Mouse (Mus musculus) left cerebral cortex, postnatal 10 days (tissue): Measurements from ENCODE around the gene Vps52. TPM values are rescaled to one million over a fixed set of nuclear protein-coding genes. Genes with fewer than 3 reads are reported as not detected.
A peak's percentile ranks its signal among the peaks of the same experiment; 100 is the strongest.

Experiments used
- DNase-seq, 2 experiments: peaks; one replicate each; pipeline ENCODE4 v3.0.0; 2021 to 2022; ENCODE audit warnings: low spot score in 2 of 2, mixed read lengths in 1 of 2; ENCODE audit errors: extremely low spot score in 1 of 2
- intact Hi-C: fragments of 180-260 bp; cut with DNase I; formaldehyde crosslinking; loops from one replicate; pipeline ENCODE4 v1.15.1; 2025
- total RNA-seq, 2 experiments: library from RNA; stranded (reverse); gene quantifications; 2 replicates each; pipeline ENCODE4 v1.2.3; 2021

Gene Vps52
- total RNA-seq, 2 experiments from 2014 or later = 71.3 to 77.5 TPM

DNA sequence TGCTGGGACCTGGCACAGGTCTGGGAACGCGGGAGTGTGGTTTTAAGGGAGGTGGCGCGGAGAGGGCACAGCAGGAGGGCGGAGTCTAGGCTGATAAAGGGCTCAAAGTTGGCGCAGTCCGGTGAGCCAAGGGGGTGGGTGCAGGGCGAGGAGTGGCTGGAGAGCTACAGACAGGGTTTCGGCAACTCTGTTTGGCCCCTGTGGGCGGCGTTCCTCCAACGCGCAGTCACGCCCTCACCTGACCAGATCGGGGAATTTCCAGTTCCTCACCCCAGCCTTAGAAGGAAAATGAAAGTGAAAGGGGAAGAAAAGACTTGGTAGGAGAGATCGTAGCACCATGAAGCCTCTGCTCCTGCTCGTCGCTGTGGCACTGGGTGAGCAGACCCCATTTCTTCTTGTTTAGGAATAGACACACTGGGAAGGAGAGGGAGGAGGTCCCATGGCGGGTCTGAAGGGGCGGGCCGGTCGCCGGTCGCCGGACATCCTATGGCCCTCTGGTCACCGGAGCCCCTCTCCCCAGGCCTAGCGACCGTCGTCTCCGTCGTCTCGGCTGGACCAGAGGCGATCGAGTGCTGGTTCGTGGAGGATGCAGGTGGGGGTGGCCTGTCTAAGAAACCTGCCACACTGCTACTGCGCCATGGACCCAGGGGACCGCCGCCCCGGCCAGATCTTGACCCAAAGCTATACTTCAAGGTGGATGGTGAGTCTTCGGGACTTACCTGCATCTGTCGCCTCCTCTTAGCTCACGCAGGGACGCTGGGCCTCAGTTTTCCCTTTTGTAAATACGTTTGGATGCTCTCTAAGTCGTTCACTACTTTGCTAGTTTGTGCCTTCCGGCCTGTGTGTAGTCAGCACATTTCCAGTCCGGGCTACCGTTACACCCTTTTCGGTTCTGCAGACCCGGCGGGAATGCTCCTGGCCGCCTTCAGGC lies 36.0 kb upstream of the Vps52 start:
- intact Hi-C loops = no loop called here
- DNase-seq = peak in 1 of 2 experiments; percentile 77

GRCm38 (mm10) chr17:33920282-33921097 lies 35.1 kb upstream of the Vps52 start:
- intact Hi-C loops = no loop called here
- DNase-seq = peak in 1 of 2 experiments; percentile 89

DNA sequence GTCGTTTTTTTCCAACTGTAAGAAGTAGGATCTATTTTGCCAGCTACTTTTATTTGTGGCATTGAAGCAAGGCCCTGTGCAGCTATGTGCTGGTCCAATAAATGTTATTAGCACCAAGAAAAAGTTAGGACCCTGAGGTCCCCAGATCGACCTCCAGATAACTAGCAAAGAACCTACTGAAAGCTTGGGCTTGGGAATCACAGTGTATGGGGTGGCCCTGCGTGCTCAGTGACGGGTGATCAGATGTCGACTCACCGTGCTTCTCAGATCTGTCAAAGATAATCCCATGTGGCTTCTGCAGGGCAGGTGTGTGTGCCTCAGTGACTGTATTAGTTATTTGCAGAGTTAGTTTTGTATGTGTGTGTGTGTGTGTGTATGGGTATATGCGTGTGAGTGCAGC lies 34.3 kb upstream of the Vps52 start:
- no peak for DNase-seq
- intact Hi-C loops = no loop called here

DNA sequence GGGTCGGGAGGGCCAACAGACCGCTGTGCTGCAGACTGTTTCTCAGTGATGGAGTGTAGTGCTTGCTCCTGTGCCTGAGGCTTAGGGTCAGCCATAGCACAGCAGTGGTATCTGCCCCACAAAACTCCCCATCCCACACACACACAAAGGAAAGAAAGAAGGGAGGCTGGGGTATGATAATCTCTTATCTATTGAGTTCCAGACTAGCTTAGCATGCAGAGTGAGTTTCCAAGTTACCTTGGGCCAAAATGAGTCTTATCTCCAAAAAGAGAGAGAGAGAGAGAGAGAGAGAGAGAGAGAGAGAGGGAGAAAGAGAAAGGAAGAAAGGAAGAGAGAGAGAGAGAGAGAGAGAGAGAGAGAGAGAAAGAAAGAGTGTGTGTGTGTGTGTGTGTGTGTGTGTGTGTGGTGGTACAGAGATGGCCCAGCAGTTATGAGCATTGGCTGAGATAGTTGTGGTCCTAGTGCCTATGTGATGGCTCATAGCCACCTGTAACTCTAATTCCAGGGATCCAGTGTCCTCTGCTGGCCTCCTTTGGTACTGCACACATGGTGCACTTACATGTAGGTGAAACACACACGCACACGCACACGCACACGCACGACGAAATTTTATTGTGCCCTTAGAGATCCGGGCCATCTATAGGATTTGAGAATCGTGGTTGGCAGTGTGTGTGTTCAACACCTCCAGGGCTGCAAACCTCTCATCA lies 30.9 kb upstream of the Vps52 start:
- intact Hi-C loops = no loop called here
- DNase-seq = peak in 1 of 2 experiments; percentile 58

DNA sequence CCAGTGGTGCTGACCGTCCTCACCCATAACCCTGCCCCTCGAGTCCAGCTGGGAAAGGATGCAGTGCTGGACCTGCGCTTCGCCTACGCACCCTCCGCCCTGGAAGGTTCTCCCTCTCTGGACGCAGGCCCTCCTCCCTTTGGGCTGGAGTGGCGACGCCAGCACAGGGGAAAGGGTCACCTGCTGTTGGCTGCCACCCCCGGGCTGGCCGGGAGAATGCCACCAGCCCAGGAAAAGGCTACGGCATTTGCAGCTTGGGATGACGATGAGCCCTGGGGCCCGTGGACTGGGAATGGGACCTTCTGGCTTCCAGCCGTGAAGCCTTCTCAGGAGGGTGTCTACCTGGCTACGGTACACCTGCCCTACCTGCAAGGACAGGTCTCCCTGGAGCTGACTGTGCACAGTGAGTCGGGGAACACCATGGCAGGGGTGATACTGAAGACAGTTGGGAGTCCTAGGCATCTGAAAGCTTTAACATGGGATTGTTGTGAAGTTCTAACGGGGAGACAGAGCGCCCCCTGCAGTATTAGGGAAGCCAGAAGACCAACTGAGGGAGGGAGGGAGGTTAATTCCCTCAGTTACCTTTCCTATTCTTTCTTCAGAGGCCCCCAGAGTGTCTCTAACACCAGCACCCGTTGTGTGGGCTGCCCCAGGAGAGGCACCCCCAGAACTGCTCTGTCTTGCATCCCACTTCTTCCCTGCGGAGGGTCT lies 30.1 kb upstream of the Vps52 start:
- intact Hi-C loops = no loop called here
- DNase-seq = peak in 1 of 2 experiments; percentile 50

DNA sequence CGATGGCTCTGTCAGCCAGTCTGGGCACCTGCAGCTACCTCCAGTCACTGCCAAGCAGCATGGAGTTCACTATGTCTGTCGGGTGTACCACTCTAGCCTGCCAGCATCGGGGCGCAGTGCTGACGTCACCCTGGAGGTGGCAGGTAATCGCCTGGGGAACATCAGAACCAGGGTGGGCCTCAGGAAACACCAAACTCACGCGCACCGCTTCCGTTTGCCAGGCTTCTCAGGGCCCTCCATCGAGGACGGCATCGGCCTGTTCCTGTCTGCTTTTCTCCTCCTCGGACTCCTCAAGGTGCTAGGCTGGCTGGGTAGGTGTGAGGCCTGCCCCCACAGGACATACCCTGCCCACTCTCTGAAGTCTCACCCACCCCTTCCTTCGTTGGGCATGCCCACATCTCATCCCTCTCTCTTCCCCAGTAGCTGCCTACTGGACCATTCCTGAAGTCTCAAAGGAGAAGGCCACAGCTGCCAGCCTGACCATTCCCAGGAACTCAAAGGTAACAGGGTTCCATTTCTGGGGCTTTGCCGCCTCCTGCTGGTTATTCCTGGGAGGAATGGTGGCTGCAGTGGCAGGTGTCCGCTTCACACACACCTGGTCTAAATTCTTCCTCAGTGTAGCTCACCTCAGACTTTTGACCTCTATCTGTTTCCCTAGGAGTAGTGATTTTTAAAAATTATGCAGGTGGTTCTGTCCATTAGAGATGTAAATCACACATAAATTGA lies 29.2 kb upstream of the Vps52 start:
- peak in 1 of 2 experiments; percentile 37 for DNase-seq
- intact Hi-C loops = no loop called here

DNA sequence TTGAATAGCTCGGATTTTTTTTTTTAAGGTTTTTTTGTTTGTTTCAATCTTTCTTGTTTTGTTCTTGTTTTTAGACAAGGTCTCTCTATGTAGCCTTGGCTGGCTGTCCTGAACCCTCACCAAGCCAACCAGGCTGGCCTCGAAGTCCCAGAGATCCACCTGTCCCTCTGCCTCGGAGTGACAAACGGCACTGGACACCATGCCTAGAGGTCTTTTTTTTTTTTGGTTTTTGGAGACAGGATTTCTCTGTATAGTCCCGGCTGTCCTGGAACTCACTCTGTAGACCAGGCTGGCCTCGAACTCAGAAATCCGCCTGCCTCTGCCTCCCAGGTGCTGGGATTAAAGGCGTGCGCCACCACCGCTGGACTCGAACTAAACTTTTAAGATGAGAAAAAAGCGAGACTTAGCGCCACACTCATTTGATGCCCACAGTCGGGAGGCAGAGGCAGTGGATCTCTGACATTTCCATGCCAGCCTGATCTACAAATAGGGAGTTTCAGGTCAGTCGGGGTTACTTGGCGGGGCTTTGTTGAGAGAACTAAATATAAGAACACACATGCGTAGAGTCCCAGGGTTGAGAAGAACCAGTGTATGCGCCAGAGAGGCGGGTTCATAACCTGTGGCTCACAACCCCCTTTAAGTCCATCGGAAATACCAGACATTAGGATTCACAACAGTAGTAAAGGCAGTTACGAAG lies 27.2 kb upstream of the Vps52 start:
- intact Hi-C loops = no loop called here
- no peak for DNase-seq

DNA sequence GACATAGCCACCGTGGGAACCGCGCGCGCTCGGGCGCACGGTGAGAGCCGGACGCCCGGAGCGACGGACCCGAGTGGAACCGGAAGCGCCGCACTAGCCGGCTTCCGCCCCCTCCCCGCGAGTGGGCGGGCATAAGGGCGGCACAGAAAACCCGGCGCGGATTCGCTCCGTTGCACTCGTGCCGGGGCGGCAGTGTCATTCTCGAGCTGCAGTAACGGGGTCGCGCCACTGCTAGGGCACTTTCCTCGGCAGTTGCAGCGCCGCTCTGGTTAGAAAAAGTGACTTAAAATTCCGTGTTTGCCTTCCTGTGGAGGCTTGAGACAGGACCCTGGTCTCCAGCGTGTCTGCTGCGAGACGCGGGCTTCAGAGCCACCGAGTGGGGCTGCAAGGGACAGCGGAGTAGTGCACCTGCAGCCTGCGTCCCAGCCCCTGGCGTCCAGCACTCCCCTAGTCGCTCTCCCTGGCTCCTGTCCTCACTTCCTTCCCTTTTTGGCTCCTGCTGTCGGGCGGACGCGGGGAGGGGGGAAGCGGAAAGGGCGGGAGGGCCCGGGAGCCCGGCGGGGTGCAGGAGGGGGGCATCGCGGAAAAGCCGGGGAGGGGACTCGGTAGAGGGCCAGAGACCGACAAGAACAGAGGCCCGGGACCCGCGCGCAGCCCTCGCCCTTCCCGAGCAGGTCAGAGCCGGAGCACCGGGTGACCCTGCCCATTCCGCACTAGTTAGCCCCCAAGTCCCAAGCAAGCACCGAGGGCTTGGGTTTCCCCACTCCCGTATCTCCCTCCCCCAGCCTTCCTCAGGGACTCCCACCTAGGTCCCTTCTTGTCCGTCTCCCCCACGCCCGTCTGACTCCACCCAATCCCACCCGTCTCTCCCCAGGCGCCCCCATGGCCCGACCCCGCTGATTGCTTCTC lies 26.0 kb upstream of the Vps52 start, which contains the start of gene Rgl2:
Gene Rgl2, plus strand, starts transcription at position 173 of the 909 bp plus-strand sequence.
- DNase-seq = peak; percentile 90 to 97
- intact Hi-C loops = no loop called here

GRCm38 (mm10) chr17:33930280-33931158 lies 25.1 kb upstream of the Vps52 start:
- intact Hi-C loops = no loop called here
- DNase-seq = peak in 1 of 2 experiments; percentile 77

DNA sequence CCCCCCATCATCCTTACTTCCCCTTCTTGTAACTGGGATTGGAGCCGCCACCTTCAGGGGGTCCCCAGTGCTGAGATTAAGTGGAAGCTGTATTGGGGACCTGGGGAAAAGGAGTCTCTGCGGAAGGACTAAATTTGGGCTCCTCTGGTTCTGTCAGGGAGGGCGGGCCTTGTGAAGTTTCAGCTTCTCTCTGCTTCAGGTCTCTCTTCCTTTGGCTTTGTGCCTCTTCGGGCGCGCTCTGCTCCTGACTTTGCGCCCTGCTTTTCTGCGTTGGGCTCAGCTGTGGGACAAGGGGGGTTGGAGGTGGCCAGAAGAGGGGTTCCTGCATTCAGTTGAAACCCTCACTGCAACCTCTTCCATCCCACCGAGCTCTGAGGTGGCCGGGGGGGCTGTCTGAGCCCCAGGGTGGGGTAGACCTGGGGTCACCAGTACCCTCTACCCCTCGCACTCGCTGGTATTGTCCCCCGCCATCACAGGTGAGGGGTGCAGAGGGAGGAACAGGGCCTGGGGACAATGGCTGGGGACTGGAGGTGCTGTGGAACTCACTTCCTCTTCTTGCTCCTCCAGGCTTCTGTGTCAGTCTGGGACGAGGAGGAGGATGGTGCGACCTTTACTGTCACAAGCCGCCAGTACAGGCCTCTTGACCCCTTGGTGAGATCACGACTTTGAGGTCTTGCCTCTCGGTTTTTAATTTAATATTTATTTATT lies 24.3 kb upstream of the Vps52 start:
- intact Hi-C loops = no loop called here
- DNase-seq = peak in 1 of 2 experiments; percentile 43

DNA sequence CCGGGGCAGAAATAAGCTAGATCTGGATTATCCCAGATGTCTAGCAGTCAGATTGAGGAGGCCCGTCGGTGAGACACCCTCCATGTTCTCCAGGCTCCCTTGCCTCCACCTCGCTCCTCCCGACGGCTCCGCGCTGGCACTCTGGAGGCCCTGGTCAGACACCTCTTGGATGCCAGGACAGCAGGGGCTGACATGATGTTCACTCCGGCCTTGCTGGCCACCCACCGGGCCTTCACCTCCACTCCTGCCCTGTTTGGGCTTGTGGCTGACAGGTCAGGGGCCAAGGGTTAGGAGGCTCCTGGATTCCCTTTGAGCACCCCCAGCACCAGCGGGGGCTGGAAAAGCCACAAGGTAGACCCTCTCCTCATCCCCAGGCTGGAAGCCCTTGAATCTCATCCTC lies 23.7 kb upstream of the Vps52 start:
- intact Hi-C loops = no loop called here

GRCm38 (mm10) chr17:33932448-33932847 lies 23.2 kb upstream of the Vps52 start:
- intact Hi-C loops = no loop called here
- peak in 1 of 2 experiments; percentile 37 for DNase-seq

More for the DNA sequence above, 23.7 kb upstream of the Vps52 start:
- DNase-seq = no peak

DNA sequence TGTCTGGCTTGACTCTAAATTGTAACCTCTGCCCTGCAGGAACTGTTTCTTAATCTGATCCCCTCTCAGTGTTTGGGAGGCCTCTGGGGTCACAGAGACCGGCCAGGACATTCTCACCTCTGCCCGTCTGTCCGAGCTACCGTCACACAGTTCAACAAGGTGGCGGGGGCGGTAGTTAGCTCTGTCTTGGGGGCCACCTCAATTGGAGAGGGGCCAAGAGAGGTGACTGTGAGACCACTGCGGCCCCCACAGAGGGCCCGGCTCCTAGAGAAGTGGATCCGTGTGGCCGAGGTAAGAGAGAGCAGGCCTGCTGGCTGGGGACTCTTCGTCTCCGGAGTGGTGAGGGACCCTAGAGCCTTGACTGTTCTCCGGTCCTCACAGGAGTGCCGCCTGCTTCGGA lies 22.6 kb upstream of the Vps52 start:
- peak in 1 of 2 experiments; percentile 32 for DNase-seq
- intact Hi-C loops = no loop called here

DNA sequence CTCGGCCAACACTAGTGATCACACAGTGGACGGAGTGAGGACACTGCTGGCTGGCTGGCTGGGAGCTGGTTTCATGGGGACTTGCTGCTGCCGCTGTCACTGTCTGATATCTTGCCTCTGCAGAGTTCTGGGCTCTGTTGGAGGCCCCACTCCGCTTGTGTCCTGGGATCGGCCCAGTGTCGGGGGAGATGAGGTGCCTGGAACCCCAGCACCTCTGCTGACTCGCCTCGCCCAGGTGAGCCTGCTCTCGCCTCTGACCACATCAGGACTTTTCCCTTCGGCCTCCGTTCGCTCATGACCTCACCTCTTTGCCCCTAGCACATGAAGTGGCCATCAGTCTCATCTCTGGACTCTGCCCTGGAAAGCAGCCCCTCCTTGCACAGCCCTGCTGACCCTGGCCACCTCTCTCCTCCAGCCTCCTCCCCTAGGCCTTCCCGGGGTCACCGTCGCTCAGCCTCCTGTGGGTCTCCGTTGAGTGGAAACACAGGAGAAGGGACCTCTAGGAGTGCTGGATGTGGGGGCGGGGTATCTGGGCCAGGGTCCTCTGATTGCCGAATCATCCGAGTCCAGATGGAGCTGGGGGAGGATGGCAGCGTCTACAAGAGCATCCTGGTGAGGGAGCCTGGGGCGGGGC lies 20.1 kb upstream of the Vps52 start:
- DNase-seq = peak in 1 of 2 experiments; percentile 50
- intact Hi-C loops = no loop called here
